Mouse (Mus musculus) liver, postnatal 0 days (tissue): ENCODE results near the gene Csf2. TPM values are rescaled to one million over a fixed set of nuclear protein-coding genes. Genes with fewer than 3 reads are reported as not detected.

Experiments
- ATAC-seq: fragments of 200-750 bp; cut with Nextera tagmentation; 2 replicates; pipeline ENCODE4 v1.8.0; 2017; ENCODE audit warnings: mild to moderate bottlenecking, moderate library complexity
- DNase-seq: peaks from one replicate; pipeline ENCODE4 v3.0.0-alpha.2; 2016
- H3K27ac ChIP-seq: fragments of 300-500 bp; sonication (generic); 2 replicates; pipeline ENCODE4 v1.5.1; 2014; ENCODE audit warnings: antibody characterized with exemption, moderate library complexity, mild to moderate bottlenecking, low read depth
- H3K27me3 ChIP-seq: fragments of 300-500 bp; sonication (generic); 2 replicates; pipeline ENCODE4 v1.6.1; 2014; ENCODE audit warnings: low read length, control low read depth, mixed read lengths; ENCODE audit not compliant: insufficient read depth
- H3K36me3 ChIP-seq: fragments of 300-500 bp; sonication (generic); replicated peaks from 2 replicates; pipeline ENCODE4 v1.6.1; 2014; ENCODE audit warnings: mild to moderate bottlenecking, control low read depth, low read length, moderate library complexity, mixed read lengths; ENCODE audit not compliant: insufficient read depth
- H3K4me1 ChIP-seq: fragments of 300-500 bp; sonication (generic); 2 replicates; pipeline ENCODE4 v1.6.1; 2014; ENCODE audit warnings: antibody characterized with exemption, mild to moderate bottlenecking, control low read depth; ENCODE audit not compliant: insufficient read depth
- H3K4me2 ChIP-seq: fragments of 300-500 bp; sonication (generic); 2 replicates; pipeline ENCODE4 v1.6.1; 2014; ENCODE audit warnings: low read depth, mild to moderate bottlenecking, low read length, moderate library complexity, mixed read lengths
- H3K4me3 ChIP-seq: fragments of 300-500 bp; sonication (generic); 2 replicates; pipeline ENCODE4 v1.5.1; 2014; ENCODE audit warnings: low read depth, low read length
- H3K9ac ChIP-seq: fragments of 300-500 bp; sonication (generic); replicated peaks from 2 replicates; pipeline ENCODE4 v1.6.1; 2014; ENCODE audit warnings: mild to moderate bottlenecking, moderate library complexity
- H3K9me3 ChIP-seq: fragments of 300-500 bp; sonication (generic); 2 replicates; pipeline ENCODE4 v1.6.1; 2016; ENCODE audit warnings: mild to moderate bottlenecking, control low read depth, low read length, mixed read lengths
- CTCF ChIP-seq: sonication (generic); IDR thresholded peaks from 2 replicates; pipeline ENCODE4 v1.5.1; 2016; ENCODE audit warnings: antibody characterized with exemption, low read depth
- EP300 ChIP-seq: IDR thresholded peaks from 2 replicates; pipeline ENCODE4 v1.6.1; 2016; ENCODE audit warnings: antibody characterized with exemption, low read depth, mild to moderate bottlenecking
- WGBS: fragments of 180-500 bp; shearing (Covaris S2); extraction: QIAGEN DNeasy Blood & Tissue Kit; methylation state at CpG from one replicate; pipeline ENCODE4 v1.1.7; 2014; ENCODE audit not compliant: insufficient replicate concordance; 5-methylcytosine and 5-hydroxymethylcytosine counted together
- polyA plus RNA-seq: library from polyadenylated mRNA; unstranded; fragments of >200 nt; fragmentation: Nextera tagmentation; extraction: Ambion mirVana; gene quantifications from 2 replicates; pipeline ENCODE4 v1.2.1, GENCODE M21; 2015

The Csf2 gene
- polyA plus RNA-seq, 1 experiment from 2014 or later, result not detected

DNA sequence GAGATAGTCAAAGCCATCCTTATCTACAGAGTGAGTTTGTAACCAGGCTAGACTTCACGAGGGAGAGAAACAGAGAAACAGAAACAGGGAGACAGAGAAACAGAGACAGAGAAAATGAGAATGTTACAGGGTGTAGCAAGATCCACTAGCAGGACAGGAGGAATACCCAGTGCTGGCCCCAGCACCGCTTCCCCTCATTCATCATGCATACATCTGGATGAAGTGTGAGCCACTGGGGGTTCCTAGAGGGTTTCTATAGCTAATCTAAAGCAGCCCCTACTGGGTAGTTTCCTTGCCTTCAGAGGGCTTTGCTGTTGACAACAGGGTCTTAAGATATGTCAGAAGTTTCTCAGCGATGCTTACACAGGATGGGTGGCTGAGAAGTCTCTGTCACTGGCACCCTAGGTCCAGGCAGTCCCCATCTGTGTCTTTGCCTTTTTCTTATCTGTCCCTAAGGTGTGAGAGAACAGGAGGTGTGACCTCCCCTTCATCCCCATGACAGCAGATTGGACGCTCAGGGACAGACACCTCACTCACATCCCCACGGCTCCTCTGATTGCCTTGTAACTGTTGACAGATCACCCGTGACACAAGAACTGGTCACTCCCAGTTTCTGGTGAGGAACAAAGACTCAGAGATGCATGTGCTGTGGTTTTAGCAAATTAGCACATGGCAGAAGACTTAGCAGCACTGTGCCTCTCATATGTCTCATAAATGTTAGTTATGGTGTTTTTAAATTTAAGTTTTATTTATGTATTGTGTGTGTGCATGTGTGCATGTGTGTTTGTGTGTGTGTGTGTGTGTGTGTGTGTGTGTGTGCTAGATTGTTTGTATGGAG lies 29.3 kb downstream of the Csf2 start:
- DNase-seq, result no peak
- H3K36me3 ChIP-seq, result no peaks in the 10 kb centered on the region
- no peak for ATAC-seq
- 34% methylated on average over 6 of the region's 6 CpGs for WGBS
- no peak for TF ChIP-seq EP300
- TF ChIP-seq CTCF, result no peak
- H3K27me3 ChIP-seq, result no peaks in the 10 kb centered on the region
- H3K4me2 ChIP-seq, result no peak overlapping the region
- no peaks in the 10 kb centered on the region for H3K9me3 ChIP-seq
- H3K4me1 ChIP-seq, result no peaks in the 10 kb centered on the region
- no peak overlapping the region for H3K9ac ChIP-seq
- no peak overlapping the region for H3K27ac ChIP-seq
- no peak overlapping the region for H3K4me3 ChIP-seq

- DNase-seq, result no peak
- H3K4me3 ChIP-seq, result no peak overlapping the region
- no peaks in the 10 kb centered on the region for H3K36me3 ChIP-seq
- no peaks in the 10 kb centered on the region for H3K9me3 ChIP-seq
- ATAC-seq, result no peak
- no peaks in the 10 kb centered on the region for H3K4me1 ChIP-seq
- H3K4me2 ChIP-seq, result no peak overlapping the region
- H3K9ac ChIP-seq, result no peak overlapping the region
- H3K27ac ChIP-seq, result no peak overlapping the region
- H3K27me3 ChIP-seq, result no peaks in the 10 kb centered on the region
- TF ChIP-seq EP300 (no peak), CTCF (no peak)
- 70% methylated on average over 1 of the region's 1 CpGs for WGBS
Measured at GRCm38 (mm10) chr11:54219191-54219590, 30.3 kb downstream of the Csf2 start.

DNA sequence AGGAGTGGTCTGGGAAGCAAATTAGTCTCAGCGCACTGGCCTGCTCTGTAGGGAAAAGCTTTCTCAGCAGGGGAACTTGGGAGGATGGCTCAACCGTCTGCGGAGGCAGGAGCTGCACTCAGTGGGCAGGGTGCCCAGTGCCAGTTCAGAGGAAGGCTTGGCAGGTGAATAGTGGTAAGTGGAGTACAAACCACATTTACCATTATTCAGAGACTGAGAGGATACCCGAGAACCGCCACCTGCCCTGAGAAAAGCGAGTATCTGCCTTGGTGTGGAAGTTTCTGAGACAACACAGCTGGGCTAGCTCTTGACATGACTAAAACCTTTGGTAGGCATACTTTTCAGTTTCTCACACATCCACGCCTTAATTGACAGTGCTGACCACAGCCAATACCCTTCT lies 32.1 kb downstream of the Csf2 start:
- TF ChIP-seq EP300 (no peak), CTCF (no peak)
- Histone ChIP-seq H3K9ac (no peak overlapping the region), H3K4me3 (no peak overlapping the region), H3K4me1 (no peaks in the 10 kb centered on the region), H3K27me3 (no peaks in the 10 kb centered on the region), H3K27ac (no peak overlapping the region), H3K9me3 (no peaks in the 10 kb centered on the region), H3K36me3 (no peaks in the 10 kb centered on the region), H3K4me2 (no peak overlapping the region)
- no peak for DNase-seq
- ATAC-seq, result no peak
- 71% methylated on average over 7 of the region's 7 CpGs for WGBS

DNA sequence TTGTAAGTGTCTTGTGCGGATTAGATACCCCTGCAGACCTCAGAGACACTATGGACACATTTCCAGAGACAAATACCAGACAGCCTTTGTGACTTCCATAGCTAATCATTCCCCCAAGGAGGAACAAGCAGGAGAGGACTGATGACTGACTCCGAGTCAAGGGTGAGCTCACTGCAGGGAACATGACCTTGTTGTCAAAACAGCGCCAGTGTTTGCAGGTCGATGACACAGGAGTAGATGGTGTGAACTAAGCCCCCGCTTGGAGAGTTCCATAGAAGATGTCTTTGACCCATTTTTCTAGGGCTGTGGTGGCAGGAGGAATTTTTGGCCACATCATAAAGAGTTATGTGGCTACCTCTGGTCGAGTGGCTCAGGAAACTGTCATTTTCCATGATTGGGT lies 33.4 kb downstream of the Csf2 start:
- ATAC-seq (no peak), DNase-seq (no peak)
- no peaks in the 10 kb centered on the region for H3K9me3 ChIP-seq
- H3K36me3 ChIP-seq, result no peaks in the 10 kb centered on the region
- WGBS, result 65% methylated on average over 6 of the region's 6 CpGs
- no peak overlapping the region for H3K4me2 ChIP-seq
- no peaks in the 10 kb centered on the region for H3K4me1 ChIP-seq
- H3K4me3 ChIP-seq, result no peak overlapping the region
- TF ChIP-seq EP300 (no peak), CTCF (no peak)
- H3K27ac ChIP-seq, result no peak overlapping the region
- no peaks in the 10 kb centered on the region for H3K27me3 ChIP-seq
- no peak overlapping the region for H3K9ac ChIP-seq

DNA sequence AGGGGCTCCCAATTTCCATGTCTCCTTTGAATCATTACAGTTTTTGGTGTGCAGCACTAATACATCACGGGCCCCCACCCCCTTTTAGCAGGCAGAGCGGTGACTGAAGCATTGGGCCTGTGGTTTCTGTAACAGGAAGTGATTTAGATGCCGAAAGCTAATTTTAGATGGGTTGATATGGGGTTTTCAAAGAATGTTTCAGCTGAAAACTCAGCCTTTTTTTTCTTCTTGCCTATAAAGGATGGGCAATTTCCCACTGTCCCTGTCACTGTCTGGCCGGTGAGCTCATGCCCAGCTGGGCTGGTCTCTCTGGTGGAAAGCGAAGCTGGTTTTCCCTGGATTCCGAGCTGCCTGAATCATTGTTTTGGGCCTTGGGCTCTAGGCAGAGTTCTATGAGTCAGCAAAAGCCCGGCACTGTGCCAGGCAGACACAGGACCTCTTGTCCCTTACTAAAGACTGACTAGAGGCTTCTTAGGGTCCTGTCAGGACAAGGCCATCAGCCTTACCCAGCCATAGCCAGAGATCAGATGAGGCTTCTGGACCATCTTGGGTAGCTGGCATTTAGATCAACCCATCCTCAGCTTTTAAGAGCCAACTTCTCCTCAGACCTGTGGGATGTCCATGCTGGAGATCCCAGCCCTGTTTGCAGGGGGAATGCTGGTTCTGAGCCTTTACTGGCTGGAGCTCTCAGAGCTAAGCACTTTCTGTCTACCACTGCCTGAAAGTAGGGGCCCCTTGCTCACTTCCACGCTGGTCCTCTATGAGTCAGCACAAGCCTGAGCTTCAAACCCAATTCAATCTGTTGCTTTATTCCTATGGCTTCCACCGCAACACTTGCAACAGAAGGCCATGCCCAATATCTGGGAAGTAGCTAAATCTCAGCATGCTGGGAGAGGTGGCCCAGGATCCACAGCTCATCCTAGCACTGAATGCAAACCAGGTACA lies 34.7 kb downstream of the Csf2 start:
- TF ChIP-seq CTCF (no peak), EP300 (no peak)

DNA sequence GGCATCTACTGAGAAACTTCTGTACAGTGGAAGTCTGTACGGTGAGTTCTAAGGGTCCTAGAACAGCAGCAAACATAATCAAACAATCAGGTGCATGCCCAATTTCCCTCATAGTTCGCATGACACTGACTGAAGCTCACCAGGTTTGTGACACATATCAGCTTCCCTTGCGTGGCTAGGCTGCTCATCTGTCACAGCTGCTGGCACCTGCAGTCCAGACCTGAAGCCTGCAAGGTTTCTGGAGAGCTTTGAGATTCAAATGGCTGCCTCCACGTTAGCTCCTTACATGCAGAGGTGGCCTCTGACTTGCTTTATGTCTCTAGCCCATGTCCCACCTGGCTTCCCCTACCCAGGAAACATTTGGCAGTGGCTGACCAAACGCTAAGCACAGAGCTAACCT lies 35.8 kb downstream of the Csf2 start:
- DNase-seq, result no peak
- H3K9ac ChIP-seq, result no peak overlapping the region
- H3K36me3 ChIP-seq, result no peaks in the 10 kb centered on the region
- H3K4me3 ChIP-seq, result no peak overlapping the region
- no peak overlapping the region for H3K4me2 ChIP-seq
- H3K27ac ChIP-seq, result no peak overlapping the region
- TF ChIP-seq CTCF, result no peak
- no peak for TF ChIP-seq EP300
- H3K4me1 ChIP-seq, result no peaks in the 10 kb centered on the region
- WGBS, result 64% methylated on average over 5 of the region's 5 CpGs
- no peaks in the 10 kb centered on the region for H3K9me3 ChIP-seq
- no peaks in the 10 kb centered on the region for H3K27me3 ChIP-seq
- no peak for ATAC-seq

More for the DNA sequence above, 34.7 kb downstream of the Csf2 start:
- Histone ChIP-seq H3K4me3 (no peak overlapping the region), H3K4me1 (no peaks in the 10 kb centered on the region), H3K27ac (no peak overlapping the region), H3K4me2 (no peak overlapping the region), H3K36me3 (no peaks in the 10 kb centered on the region), H3K27me3 (no peaks in the 10 kb centered on the region), H3K9ac (no peak overlapping the region), H3K9me3 (no peaks in the 10 kb centered on the region)
- DNase-seq (no peak), ATAC-seq (no peak)
- 33% methylated on average over 9 of the region's 9 CpGs for WGBS
